Mouse (Mus musculus): ENCODE results near the gene Adamts16.

Gene Adamts16

GRCm38 (mm10) chr13:70762586-70762985 is 79.0 kb downstream of the Adamts16 start:
- DNase-seq (ENCODE audit: low spot score in 2 of 2): no peak

GRCm38 (mm10) chr13:70761312-70761711 is 80.3 kb downstream of the Adamts16 start:
- no peak for DNase-seq (ENCODE audit: low spot score in 2 of 2)

- no peak for DNase-seq (ENCODE audit: low spot score in 2 of 2)
Measured at GRCm38 (mm10) chr13:70760186-70760585, 81.4 kb downstream of the Adamts16 start.

- DNase-seq (ENCODE audit: low spot score in 2 of 2): no peak
Measured at GRCm38 (mm10) chr13:70746294-70747008, 95.2 kb downstream of the Adamts16 start.

- no peak for DNase-seq (ENCODE audit: low spot score in 2 of 2)
Measured at GRCm38 (mm10) chr13:70744416-70745038, 97.1 kb downstream of the Adamts16 start.

GRCm38 (mm10) chr13:70742693-70743092 is 98.9 kb downstream of the Adamts16 start:
- no peak for DNase-seq (ENCODE audit: low spot score in 2 of 2)

GRCm38 (mm10) chr13:70740281-70741240 is 101.0 kb downstream of the Adamts16 start:
- DNase-seq (ENCODE audit: low spot score in 2 of 2): no peak

GRCm38 (mm10) chr13:70738781-70739180 is 102.8 kb downstream of the Adamts16 start:
- DNase-seq (ENCODE audit: low spot score in 2 of 2): no peak

GRCm38 (mm10) chr13:70736409-70736808 is 105.2 kb downstream of the Adamts16 start:
- DNase-seq (ENCODE audit: low spot score in 2 of 2): no peak

- DNase-seq (ENCODE audit: low spot score in 2 of 2): peak in 1 of 2 experiments; percentile 13
Measured at GRCm38 (mm10) chr13:70734640-70735039, 107.0 kb downstream of the Adamts16 start.

GRCm38 (mm10) chr13:70733911-70734310 is 107.7 kb downstream of the Adamts16 start:
- no peak for DNase-seq (ENCODE audit: low spot score in 2 of 2)

GRCm38 (mm10) chr13:70733206-70733605 is 108.4 kb downstream of the Adamts16 start:
- no peak for DNase-seq (ENCODE audit: low spot score in 2 of 2)

- DNase-seq (ENCODE audit: low spot score in 2 of 2): no peak
Measured at GRCm38 (mm10) chr13:70732781-70733180, 108.8 kb downstream of the Adamts16 start.

- DNase-seq (ENCODE audit: low spot score in 2 of 2): no peak
Measured at GRCm38 (mm10) chr13:70731349-70731748, 110.3 kb downstream of the Adamts16 start.

GRCm38 (mm10) chr13:70729996-70730395 is 111.6 kb downstream of the Adamts16 start:
- DNase-seq (ENCODE audit: low spot score in 2 of 2): no peak

GRCm38 (mm10) chr13:70726249-70726648 is 115.4 kb downstream of the Adamts16 start:
- DNase-seq (ENCODE audit: low spot score in 2 of 2): no peak

- DNase-seq (ENCODE audit: low spot score in 2 of 2): no peak
Measured at GRCm38 (mm10) chr13:70724635-70725034, 117.0 kb downstream of the Adamts16 start.

GRCm38 (mm10) chr13:70724108-70724622 is 117.4 kb downstream of the Adamts16 start:
- no peak for DNase-seq (ENCODE audit: low spot score in 2 of 2)

GRCm38 (mm10) chr13:70719994-70720393 is 121.6 kb downstream of the Adamts16 start:
- DNase-seq (ENCODE audit: low spot score in 2 of 2): no peak

- DNase-seq (ENCODE audit: low spot score in 2 of 2): no peak
Measured at GRCm38 (mm10) chr13:70718814-70719213, 122.8 kb downstream of the Adamts16 start.

GRCm38 (mm10) chr13:70716022-70716421 is 125.6 kb downstream of the Adamts16 start:
- no peak for DNase-seq (ENCODE audit: low spot score in 2 of 2)
